Mouse (Mus musculus) intestine, postnatal 0 days (tissue): Measurements from ENCODE around the gene Slc26a5. TPM values are rescaled to one million over a fixed set of nuclear protein-coding genes. Genes with fewer than 3 reads are reported as not detected.
A peak's percentile ranks its signal among the peaks of the same experiment; 100 is the strongest.

Experiments
- ATAC-seq: fragments of 200-750 bp; cut with Nextera tagmentation; 2 replicates; pipeline ENCODE4 v1.8.0; 2017; ENCODE audit warnings: mild to moderate bottlenecking, moderate TSS enrichment, moderate library complexity
- H3K27ac ChIP-seq: fragments of 300-500 bp; sonication (generic); 2 replicates; pipeline ENCODE4 v1.5.1; 2014; ENCODE audit warnings: mild to moderate bottlenecking, low read depth, low read length, moderate library complexity
- H3K27me3 ChIP-seq: fragments of 300-500 bp; sonication (generic); replicated peaks from 2 replicates; pipeline ENCODE4 v1.6.1; 2014; ENCODE audit warnings: low read length, mixed read lengths; ENCODE audit not compliant: control insufficient read depth, insufficient read depth
- H3K36me3 ChIP-seq: fragments of 300-500 bp; sonication (generic); 2 replicates; pipeline ENCODE4 v1.6.1; 2014; ENCODE audit warnings: mild to moderate bottlenecking, moderate library complexity; ENCODE audit not compliant: control insufficient read depth, insufficient read depth
- H3K4me1 ChIP-seq: fragments of 300-500 bp; sonication (generic); replicated peaks from 2 replicates; pipeline ENCODE4 v1.6.1; 2014; ENCODE audit warnings: antibody characterized with exemption, low read length, mixed read lengths; ENCODE audit not compliant: control insufficient read depth, insufficient read depth
- H3K4me2 ChIP-seq: fragments of 300-500 bp; sonication (generic); replicated peaks from 2 replicates; pipeline ENCODE4 v1.6.1; 2014; ENCODE audit warnings: low read depth, mild to moderate bottlenecking, moderate library complexity
- H3K4me3 ChIP-seq: fragments of 300-500 bp; sonication (generic); 2 replicates; pipeline ENCODE4 v1.5.1; 2014; ENCODE audit warnings: low read depth, low read length
- H3K9ac ChIP-seq: fragments of 300-500 bp; sonication (generic); 2 replicates; pipeline ENCODE4 v1.6.1; 2014; ENCODE audit warnings: mild to moderate bottlenecking, low read depth, low read length
- H3K9me3 ChIP-seq: fragments of 300-500 bp; sonication (generic); 2 replicates; pipeline ENCODE4 v1.6.1; 2016; ENCODE audit warnings: mixed run types; ENCODE audit not compliant: control insufficient read depth
- CTCF ChIP-seq: sonication (generic); IDR thresholded peaks from 2 replicates; pipeline ENCODE4 v1.5.1; 2016; ENCODE audit warnings: low read depth, mild to moderate bottlenecking, control low read depth, antibody characterized with exemption, moderate library complexity
- WGBS: fragments of 180-500 bp; shearing (Covaris S2); extraction: QIAGEN DNeasy Blood & Tissue Kit; methylation state at CpG from one replicate; pipeline ENCODE4 v1.1.7; 2014; 5-methylcytosine and 5-hydroxymethylcytosine counted together
- polyA plus RNA-seq: library from polyadenylated mRNA; unstranded; fragments of >200 nt; fragmentation: Nextera tagmentation; extraction: Ambion mirVana; gene quantifications from 2 replicates; pipeline ENCODE4 v1.2.1, GENCODE M21; 2015

Slc26a5 gene
- 0.07 TPM in 1 of 2 replicates, not detected in the other for polyA plus RNA-seq

DNA sequence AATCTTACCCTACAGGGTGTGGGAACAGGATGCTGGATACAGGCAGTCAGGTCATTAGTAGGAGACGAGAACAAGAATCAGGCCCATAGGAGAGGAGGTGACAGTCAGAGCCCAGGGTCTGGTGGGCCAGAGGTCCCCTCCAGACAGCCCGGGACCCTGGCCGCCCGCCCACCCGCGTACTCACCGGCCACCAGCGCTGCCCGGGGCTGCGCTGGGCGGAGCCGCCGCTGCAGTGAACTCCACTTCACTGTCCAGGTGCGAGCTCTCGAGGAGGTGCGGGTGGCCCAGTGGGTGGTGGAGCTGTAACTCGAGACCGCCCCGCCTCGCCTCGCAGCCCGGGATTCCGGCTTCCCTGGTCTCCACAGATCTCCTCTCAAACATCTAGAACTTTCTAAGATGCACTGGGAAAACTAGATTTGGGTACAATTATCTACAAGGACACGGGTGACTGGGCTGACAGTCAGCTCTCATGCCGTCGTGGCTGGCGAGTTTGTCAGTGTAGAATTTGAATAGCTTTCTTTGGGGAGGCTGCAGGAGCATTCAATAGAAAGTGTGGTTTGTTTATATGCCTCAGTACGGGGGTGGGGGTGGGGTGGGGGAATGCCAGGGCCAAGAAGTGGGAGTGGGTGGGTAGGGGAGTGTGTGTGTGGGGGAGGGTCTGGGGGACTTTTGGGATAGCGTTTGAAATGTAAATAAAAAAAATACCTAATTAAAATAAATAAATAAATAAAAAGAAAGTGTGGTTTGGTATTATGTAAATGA lies at the start of gene Slc26a5:
Slc26a5 (minus strand) TSS at position 259 of the 762 bp plus-strand sequence.
- H3K4me2 ChIP-seq, result peak within 1 kb of the TSS; percentile 58
- no peak for ATAC-seq
- TF ChIP-seq CTCF, result no peak
- H3K4me1 ChIP-seq, result no peaks in the 10 kb centered on the region
- H3K27me3 ChIP-seq, result no peaks in the 10 kb centered on the region
- no peaks in the 10 kb centered on the region for H3K9me3 ChIP-seq
- peak within 1 kb of the TSS; percentile 16; the same call in 1 of the 2 replicates for H3K4me3 ChIP-seq
- 3% methylated on average over 29 of the region's 29 CpGs for WGBS
- no peak within 1 kb of the TSS for H3K9ac ChIP-seq
- no peaks in the 10 kb centered on the region for H3K36me3 ChIP-seq
- no peak within 1 kb of the TSS for H3K27ac ChIP-seq

DNA sequence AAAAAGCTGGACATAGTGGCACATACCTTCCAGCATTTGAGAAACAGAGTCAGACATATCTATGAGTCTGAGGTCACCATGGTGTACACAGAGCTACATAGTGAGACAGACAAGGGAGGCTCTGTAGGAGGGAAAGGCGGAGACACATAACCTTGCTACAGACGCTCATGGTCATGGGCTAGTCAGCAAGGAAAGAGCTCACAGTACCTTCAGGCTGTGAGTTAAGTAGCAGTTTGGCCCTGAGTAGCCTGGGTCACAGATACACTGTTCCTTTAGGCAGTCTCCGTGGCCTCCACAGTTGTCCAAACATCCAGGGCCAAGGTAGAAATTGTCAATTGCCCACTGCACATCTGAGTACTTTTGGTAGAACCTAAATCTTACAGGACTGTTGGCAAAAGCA lies 49.4 kb upstream of the Slc26a5 start:
- Histone ChIP-seq H3K27me3 (no peaks in the 10 kb centered on the region), H3K4me1 (no peaks in the 10 kb centered on the region), H3K4me2 (no peak overlapping the region), H3K9me3 (no peaks in the 10 kb centered on the region), H3K9ac (no peak overlapping the region), H3K27ac (no peak overlapping the region), H3K4me3 (no peak overlapping the region), H3K36me3 (no peaks in the 10 kb centered on the region)
- 59% methylated on average over 3 of the region's 3 CpGs for WGBS
- no peak for ATAC-seq
- no peak for TF ChIP-seq CTCF

DNA sequence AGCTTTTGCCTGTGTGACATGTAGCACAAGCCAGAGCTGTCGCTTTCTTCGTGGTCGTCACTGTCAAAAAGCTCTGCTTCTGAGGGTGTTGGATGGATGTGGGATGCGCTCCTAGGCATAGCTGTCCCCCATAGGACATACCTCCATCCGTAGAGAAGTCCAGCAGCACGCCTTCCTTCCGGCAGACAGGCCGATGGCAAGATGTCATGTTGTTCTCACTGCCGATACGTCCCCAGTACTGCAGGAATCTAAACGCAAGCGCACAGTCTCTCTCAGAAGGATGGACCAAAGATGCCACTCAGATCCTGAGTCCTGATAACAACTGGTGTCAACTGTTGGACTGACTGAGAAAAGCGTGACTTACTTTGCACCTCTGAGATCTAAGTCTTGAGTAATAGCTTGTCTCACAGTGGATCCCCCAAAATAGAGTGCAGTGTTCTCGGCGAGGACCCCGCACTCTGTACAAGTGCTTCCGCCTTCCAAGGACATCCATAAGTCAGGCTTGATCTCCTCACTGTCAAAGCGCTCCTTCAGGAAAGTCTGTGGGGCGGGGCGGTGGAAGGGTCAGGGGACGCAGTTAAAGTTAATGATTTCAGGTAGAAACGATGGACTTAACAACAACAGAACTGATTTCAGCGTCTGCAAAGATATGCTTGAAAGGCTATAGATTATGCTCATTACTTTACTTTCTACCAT lies 47.6 kb upstream of the Slc26a5 start:
- H3K4me3 ChIP-seq, result no peak overlapping the region
- H3K4me2 ChIP-seq, result no peak overlapping the region
- no peak for ATAC-seq
- no peak overlapping the region for H3K27ac ChIP-seq
- H3K36me3 ChIP-seq, result no peaks in the 10 kb centered on the region
- H3K4me1 ChIP-seq, result no peaks in the 10 kb centered on the region
- TF ChIP-seq CTCF, result no peak
- no peaks in the 10 kb centered on the region for H3K9me3 ChIP-seq
- no peaks in the 10 kb centered on the region for H3K27me3 ChIP-seq
- no peak overlapping the region for H3K9ac ChIP-seq
- WGBS, result 62% methylated on average over 23 of the region's 23 CpGs

DNA sequence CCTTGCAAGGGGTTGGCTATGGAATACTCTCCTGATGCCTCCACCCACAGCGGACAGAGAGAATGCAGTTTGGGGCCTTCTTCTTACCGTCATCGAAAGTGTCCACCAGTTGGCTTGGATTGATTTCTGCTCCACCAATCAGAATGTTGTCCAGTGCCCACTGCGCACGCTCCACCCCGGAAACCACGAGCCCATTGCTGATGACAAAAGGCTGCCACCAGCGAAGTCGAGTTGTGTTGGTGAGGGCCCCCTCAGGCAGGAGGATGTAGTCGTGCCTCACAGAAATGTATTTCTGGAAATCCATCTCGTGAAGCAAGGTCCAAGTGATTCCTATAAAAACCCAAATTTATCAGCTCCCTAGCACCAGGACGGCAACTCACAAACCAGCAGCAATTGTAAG lies 45.3 kb upstream of the Slc26a5 start:
- Histone ChIP-seq H3K27me3 (no peaks in the 10 kb centered on the region), H3K4me3 (no peak overlapping the region), H3K27ac (no peak overlapping the region), H3K9ac (no peak overlapping the region), H3K36me3 (no peaks in the 10 kb centered on the region), H3K4me1 (no peaks in the 10 kb centered on the region), H3K9me3 (no peaks in the 10 kb centered on the region), H3K4me2 (no peak overlapping the region)
- no peak for TF ChIP-seq CTCF
- WGBS, result 92% methylated on average over 12 of the region's 12 CpGs
- ATAC-seq, result no peak

DNA sequence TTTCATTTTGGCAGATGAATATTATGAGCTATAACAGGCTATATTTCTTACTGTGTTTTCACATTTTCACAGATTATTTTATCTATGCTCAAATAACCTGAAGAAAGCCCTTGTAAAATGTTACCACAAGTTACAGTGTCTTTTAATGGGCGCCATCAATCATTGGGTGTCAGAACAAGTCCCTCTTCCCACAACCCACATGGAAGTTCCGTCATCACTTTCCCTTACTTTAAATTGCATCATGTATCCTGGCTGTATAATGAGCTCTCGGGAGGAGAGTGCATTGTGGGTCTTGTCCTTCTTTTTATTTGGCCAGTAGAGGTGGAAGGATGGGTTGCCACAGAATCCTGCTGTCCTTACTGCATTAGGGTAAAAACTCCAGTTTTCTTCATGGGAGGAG lies 44.3 kb upstream of the Slc26a5 start:
- H3K36me3 ChIP-seq, result no peaks in the 10 kb centered on the region
- no peak overlapping the region for H3K27ac ChIP-seq
- no peak overlapping the region for H3K9ac ChIP-seq
- no peak for ATAC-seq
- WGBS, result 81% methylated on average over 3 of the region's 3 CpGs
- no peaks in the 10 kb centered on the region for H3K4me1 ChIP-seq
- H3K4me2 ChIP-seq, result no peak overlapping the region
- no peaks in the 10 kb centered on the region for H3K27me3 ChIP-seq
- TF ChIP-seq CTCF, result no peak
- no peaks in the 10 kb centered on the region for H3K9me3 ChIP-seq
- H3K4me3 ChIP-seq, result no peak overlapping the region

DNA sequence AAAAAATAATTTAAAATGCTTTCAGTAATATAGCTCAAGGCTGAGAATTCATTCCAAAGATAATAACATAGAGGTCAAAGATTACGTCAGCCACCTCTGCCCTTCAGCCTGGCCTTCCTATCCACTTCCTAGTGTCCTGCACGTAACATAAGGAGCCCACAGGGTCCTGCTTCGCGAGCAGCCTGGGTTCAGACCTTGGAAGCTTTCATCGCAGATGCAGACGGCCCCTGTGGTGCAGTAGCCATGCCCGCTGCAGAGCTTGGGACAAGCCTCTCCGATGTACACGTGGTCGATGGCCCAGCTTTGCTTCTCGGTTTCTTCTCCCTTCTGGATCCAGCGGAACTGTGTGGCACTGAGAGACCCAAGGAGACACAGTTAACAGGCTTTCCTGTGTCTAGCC lies 36.0 kb upstream of the Slc26a5 start:
- 64% methylated on average over 12 of the region's 12 CpGs for WGBS
- no peaks in the 10 kb centered on the region for H3K36me3 ChIP-seq
- no peak for ATAC-seq
- no peak overlapping the region for H3K4me3 ChIP-seq
- H3K27ac ChIP-seq, result no peak overlapping the region
- no peaks in the 10 kb centered on the region for H3K9me3 ChIP-seq
- no peak overlapping the region for H3K4me2 ChIP-seq
- H3K9ac ChIP-seq, result no peak overlapping the region
- no peak for TF ChIP-seq CTCF
- no peaks in the 10 kb centered on the region for H3K4me1 ChIP-seq
- no peaks in the 10 kb centered on the region for H3K27me3 ChIP-seq
